Mouse (Mus musculus) spleen, postnatal 14 days (tissue): ENCODE data around the gene Tm6sf2.
A peak's percentile ranks its signal among the peaks of the same experiment; 100 is the strongest.

ENCODE experiments used
- DNase-seq, 2 experiments: peaks; one replicate each; pipeline ENCODE4 v3.0.0; 2021 to 2022; ENCODE audit warnings: low spot score in 2 of 2

The Tm6sf2 gene

DNA sequence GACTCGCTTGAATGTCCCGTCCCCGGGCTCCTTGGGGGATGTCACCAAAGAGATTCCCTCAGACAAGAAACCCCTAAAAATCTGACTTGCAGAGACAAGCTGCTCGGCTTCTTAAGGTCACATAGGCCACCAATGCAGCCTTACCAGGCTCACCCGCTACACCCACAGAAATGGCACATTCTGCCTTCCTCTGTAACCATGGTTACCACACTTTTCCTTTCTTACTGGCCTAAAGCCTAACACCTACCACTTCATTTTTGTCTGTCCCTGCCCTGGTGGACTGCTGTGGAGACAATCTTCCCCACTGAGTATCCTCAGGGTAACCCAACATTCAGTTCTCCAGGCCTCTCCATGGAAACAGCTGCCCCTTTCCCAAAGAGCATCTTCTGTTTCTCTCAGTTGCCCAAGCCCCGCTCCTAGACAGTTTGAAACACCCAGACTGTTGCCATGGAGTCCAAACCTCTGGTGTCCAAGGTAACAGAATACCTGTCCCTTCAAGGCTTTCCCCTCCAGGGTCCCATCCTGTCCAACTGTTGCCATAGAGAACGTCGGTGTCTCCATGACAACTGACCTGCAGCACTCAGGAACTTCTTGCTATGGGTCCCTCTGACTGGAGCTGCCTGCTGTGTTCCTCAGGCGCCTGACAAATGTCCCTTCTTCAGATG is 16.7 kb downstream of the Tm6sf2 start:
- no peak for DNase-seq

DNA sequence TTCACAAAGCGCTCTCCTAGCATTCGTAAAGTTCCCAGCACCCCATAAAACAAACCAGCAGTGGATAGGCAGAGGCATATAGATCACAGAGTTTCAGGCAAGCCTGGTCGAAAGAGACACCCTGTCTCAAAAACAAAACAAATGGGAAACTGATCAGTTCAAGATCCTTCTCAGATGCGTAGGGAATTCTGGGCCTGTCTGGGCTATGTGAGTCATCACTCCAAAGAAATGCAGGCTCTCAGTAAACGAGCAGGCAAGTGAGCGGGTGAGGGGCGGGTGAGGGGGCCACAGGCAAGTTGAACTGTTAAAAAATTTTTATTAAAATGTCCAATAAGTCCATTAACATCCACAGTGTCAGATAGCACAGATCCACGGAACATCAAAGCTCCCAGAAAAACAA is 20.1 kb downstream of the Tm6sf2 start:
- no peak for DNase-seq

DNA sequence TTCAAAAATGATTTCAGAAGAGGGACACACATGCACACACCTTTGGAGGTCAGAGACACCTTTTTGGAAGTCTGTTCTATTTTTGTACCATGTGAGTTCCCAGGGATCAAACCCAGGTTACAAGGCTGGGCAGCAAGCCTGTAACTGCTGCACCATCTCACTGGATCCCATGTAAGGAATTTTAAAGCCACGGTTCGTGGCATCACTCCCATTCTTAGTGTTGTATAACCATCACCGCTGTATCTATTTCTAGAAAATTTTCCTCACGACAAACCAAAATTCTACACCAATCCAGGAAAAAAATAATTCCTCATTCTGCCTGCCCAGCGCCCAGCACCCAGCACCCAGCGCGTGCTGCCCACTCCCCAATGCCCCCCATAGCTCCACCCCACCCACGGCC is 26.6 kb downstream of the Tm6sf2 start:
- DNase-seq, result no peak

- no peak for DNase-seq
These were observed 27.5 kb downstream of the Tm6sf2 start for GRCm38 (mm10) chr8:70100241-70100640.

GRCm38 (mm10) chr8:70104506-70104905 is 31.8 kb downstream of the Tm6sf2 start:
- DNase-seq, result peak; percentile 21 to 35

- DNase-seq, result no peak
These were observed 32.2 kb downstream of the Tm6sf2 start for GRCm38 (mm10) chr8:70104922-70105321.

- DNase-seq, result no peak
These were observed 37.7 kb downstream of the Tm6sf2 start for GRCm38 (mm10) chr8:70110451-70110850.

DNA sequence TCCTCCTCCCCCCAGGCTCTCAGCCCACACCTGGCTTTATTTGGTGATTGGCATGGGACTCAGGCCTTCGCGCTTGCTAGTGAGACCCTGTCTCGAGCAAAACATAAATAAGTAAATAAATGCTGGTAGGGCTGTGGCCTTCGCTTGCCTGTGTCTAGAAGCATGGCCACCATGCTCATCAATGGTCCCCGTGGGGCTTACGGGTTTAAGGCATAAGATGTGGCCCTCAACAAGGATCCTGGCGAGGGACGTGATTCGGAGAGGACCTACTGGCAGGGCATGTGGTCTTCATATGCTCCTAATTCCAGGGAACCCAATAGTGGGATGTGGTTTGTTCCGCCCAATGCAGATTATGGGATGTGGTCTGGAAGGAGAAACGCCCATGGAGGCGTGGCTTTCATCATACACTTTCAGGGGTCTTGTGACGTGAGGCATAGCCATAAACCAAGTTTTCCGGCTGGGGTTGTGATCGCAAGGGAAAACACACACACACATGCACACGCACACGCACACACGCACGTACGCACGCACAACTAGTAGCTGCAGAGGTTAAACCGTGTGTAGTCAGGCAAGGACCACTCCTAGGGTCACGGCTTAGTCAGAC is 38.6 kb downstream of the Tm6sf2 start:
- no peak for DNase-seq

- DNase-seq, result no peak
These were observed 39.8 kb downstream of the Tm6sf2 start for GRCm38 (mm10) chr8:70112401-70113016.

- no peak for DNase-seq
These were observed 41.8 kb downstream of the Tm6sf2 start for GRCm38 (mm10) chr8:70114488-70114887.

GRCm38 (mm10) chr8:70114892-70115291 is 42.2 kb downstream of the Tm6sf2 start:
- no peak for DNase-seq

DNA sequence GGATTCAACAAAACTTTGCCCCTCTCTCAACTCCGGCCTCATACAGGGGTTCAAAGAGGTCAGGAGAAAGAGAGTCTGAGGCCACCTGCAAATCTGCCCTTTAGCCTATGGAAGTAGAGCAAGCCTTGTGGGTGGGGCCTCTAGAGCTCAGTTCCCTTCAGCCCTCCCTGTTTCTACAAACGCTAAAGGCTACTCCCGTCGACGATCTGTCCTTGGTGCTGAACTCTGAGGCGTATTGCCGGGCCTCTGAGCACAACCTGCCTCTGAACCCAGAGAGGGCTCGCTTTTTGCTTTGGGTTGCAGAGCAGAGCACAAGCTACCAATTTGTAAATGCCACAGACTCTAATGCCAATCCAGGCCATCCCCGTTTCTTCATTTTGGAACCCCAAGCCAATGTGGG is 44.9 kb downstream of the Tm6sf2 start:
- DNase-seq, result peak in 1 of 2 experiments; percentile 25

GRCm38 (mm10) chr8:70118726-70119700 is 46.3 kb downstream of the Tm6sf2 start:
- no peak for DNase-seq

GRCm38 (mm10) chr8:70120667-70121066 is 47.9 kb downstream of the Tm6sf2 start, which contains the start of gene Ncan:
TSS of gene Ncan (minus strand) at chr8:70120873.
- DNase-seq, result no peak

GRCm38 (mm10) chr8:70122863-70123262 is 50.1 kb downstream of the Tm6sf2 start:
- DNase-seq, result no peak

DNA sequence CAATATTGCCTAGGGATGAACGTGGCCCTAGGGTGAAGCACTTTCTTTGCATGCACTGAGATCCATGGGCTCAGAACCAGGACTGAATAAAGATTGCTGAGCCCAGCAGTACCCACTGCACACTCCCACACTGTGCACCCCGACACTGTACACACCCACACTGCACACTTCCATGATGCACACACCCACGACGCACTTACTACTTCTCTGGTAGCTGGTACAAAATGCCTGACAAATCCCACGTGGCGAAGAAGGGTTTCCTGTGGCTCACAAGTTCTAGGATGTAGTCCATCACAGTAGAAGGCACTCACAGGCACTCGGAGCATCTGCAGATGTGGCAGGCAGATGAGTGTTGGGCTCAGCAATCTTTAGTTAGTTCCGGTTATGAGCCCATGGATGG is 52.3 kb downstream of the Tm6sf2 start:
- no peak for DNase-seq

DNA sequence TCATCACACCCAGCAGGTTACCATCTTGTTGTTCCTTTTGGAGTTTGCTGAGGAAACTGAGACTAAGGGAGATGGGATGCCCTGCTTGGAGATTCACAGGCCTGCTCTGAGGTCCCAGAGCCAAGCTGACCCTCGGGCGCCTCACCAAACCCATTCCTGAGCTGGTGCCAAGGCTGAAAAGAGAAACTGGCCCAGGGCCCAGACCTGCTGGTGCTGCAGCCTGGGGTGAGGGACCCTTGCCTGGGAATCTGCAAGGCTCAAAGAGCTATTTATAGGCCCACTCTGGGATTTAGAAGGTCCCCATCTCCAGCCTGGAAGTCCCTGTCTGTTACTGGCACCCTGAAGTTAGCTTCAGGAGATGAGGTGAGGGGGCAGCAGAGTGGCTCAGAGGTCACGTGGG is 55.7 kb downstream of the Tm6sf2 start:
- DNase-seq, result no peak

DNA sequence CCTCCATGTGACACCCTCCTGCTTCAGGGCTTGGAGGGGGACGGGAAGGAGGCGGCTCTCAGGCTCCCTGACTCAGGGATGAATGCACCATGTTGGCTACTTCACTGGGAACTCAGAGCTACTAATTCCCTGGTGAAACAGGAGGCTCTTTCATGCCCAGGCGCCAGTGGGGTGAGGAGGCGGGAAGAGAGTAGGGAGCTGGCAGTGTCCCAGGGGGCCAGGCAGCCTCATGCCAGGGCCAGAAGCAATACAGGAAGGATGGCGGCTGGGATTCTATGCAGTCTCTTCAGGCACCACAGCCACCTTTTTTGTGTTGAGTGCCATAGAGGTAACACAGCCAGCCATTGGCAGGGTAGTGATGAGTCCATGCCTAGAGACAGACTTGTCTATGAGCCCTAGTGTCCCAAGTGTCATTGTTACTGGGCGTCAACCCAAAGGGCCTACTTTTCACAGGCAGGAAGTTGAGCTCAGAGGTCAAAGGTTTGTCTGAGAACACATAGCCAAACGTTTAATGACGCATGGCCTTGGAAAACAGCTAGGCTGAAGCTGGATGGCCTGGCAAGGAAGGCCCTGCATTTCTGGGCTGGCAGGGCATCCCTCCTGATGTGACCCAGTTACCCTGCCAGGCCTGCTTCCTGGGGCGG is 56.7 kb downstream of the Tm6sf2 start:
- no peak for DNase-seq
